Mouse (Mus musculus) adrenal gland (tissue): ENCODE results near the gene Shbg.
"Not testable (repeated sequence)": the region's sequence is repeated elsewhere in the genome, so short reads cannot be mapped to it uniquely, and the experiment has no call there.

Source experiments
- intact Hi-C: fragments of 180-260 bp; cut with DNase I; formaldehyde crosslinking; loops from one replicate; pipeline ENCODE4 v1.15.1; 2025

Gene Shbg

DNA sequence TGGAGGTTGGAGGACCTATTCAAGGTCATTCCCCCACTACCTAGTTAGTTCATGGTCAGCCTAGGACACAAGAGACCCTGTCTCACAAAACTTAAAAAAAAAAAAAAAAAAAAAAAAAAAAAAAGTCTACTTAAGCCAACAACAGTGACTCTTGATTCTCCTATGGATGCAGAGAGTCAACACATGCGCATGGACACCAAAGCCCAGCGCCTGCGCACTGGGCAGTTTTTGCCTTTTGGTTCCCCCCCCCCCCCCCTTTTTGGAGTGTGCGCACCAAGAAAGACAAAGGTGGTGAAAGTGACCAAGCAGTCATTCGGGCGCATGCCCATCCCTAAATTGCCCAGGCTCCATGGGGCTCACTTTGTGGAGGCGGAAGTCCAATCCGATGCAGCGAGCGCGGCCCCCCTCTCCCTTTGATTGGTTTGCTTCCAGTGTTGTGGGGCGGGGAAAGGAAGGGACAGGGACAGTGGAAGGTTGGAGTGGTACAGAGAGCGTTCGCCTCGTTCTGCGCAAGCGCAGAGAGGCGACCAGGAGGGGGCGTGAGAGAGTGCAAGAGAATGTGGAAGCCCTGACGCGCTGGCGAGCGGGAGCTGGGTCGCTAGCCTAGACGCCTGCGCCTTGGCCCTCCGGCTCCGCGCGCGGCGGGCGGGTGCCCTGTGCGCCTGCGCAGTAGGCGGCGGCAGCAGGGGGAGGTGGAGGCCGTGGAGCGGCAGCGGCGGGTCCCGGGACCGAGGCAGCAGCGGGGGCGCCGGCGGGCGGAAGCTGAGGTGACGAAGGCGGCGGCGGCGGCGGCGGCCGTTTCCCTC is 14.8 kb upstream of the Shbg start, which contains the start of gene Fxr2:
TSS of gene Fxr2 (plus strand) at position 707 of the 806 bp plus-strand sequence.
- intact Hi-C loops: no loop called here

DNA sequence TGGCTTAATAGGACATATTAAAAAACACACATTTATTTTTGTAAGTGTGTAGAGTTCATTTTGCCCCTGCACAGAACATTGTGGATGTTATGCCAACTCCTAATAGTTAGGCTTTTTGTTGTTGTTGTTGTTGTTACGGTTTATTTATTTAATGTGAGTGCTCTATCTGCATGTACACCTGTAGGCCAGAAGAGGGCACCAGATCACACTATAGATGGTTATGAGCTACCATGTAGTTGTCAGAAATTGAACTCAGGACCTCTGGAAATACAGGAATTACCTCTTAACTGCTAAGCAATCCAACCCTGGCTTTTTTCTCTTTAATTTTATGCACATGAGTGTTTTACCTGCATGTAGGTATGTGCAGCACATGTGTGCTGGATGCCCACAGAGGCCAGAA is 12.1 kb upstream of the Shbg start:
- intact Hi-C loops: loop anchor here (5.0 kb wide), 1 partner anchor 32 kb away; the partner anchor contains the start of gene Mpdu1

- intact Hi-C loops: loop anchor here (5.0 kb wide), 1 partner anchor 34 kb away; the partner anchor contains the start of gene Mpdu1
These were observed 10.6 kb upstream of the Shbg start for GRCm38 (mm10) chr11:69628286-69628685.

DNA sequence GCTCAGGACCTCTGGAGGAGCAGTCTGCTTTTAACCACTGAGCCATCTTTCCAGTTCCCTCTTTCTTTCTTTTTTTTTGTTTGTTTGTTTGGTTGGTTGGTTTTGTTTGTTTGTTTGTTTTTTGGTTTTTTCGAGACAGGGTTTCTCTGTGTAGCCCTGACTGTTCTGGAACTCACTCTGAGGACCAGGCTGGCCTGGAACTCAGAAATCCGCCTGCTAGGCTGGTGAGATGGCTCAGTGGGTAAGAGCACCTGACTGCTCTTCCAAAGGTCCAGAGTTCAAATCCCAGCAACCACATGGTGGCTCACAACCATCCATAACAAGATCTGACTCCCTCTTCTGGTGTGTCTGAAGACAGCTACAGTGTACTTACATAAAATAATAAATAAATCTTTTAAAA is 6.6 kb upstream of the Shbg start:
- intact Hi-C loops: not testable (repeated sequence)

DNA sequence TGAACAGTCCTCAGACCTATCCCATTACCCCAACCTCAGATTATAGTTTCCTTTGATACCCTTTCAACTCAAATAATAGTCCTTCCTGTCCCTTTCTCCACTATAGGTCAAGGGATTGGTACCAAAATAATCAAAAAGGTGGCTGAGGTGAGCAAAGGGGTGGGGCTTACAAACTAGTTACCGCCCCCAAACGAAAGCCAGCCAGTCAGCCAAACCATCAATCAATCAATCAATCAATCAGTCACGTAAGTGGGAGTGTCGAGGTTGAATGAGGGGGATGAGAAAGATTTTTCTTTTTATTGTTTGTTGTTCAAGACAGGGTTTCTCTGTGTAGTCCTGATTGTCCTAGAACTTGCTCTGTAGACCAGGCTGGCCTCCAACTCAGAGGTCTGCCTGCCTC is 5.3 kb upstream of the Shbg start:
- intact Hi-C loops: no loop called here

DNA sequence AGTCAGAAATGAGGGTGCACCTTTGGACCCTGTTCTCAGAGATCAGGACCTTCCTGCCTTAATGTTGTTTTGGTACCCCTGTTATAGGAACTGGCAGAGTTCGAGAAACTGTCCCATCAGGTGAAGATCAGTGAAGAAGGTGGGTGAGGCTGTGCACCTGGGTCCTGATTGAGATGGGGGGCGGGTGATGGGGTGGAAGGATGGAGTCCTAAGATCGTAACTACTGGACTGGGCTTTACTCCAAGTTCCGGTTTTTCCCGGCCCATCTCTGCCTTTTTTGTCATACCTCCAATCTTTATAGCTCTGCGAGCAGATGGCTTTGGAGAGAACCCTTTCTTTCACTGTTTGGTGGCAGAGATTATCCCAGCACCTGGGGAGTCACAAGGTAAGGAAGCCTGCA is 4.7 kb upstream of the Shbg start:
- intact Hi-C loops: no loop called here

DNA sequence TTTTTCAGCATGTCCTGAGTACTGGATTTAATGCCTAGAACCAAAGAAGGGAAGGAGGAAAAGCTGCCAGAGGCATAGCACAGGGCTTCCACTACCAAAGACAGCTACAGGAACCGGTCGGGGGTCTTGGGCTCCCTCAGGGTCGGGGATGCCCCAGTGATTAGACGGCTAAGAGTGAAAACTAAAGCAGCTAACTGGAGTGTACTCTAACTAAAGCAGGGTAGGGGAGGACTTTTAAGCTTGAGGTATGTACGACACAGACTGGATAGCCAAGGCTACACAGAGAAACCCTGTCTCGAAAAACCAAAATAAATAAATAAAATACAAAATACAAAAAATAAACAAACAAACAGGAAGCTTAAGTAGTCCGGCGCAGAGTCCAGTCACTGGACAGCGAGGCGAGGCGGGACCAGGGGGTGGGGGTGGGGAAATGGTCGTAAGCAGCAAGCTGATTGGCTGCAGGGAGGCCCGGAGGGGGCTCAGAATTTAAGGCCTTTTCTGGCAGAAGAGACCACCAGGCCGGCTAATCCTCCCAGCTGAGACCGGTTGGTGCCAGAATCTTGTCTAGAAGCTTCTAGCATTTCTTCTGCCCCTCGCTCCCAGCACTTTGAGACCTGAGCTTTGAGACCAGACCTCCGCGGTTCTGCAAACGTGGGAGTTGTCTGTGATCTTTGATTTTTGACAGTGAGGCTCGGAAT is 4.0 kb upstream of the Shbg start, which contains the start of gene Sat2:
TSS of gene Sat2 (plus strand) at position 454 of the 698 bp plus-strand sequence.
- intact Hi-C loops: no loop called here

GRCm38 (mm10) chr11:69620394-69621081 is 2.8 kb upstream of the Shbg start:
- intact Hi-C loops: no loop called here

DNA sequence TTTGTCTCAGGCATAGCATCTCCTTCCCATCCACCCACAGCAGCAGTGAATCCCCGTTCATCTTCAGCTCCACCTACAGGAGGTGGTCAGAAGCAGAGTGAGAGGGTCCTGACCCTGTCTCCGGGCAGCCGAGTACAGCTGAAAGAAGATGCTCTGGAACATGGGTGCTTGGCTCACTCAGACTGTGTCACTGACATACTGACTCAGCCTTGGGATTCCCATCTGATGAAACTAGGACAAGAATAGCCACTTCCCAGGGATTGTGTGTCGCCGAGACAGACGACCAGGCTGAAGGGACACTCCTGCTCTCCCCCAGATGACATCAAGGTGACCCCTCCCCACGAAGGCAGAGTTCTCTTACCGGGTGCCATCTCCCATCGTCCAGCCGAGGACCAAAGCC is 924 bp downstream of the Shbg start:
- intact Hi-C loops: no loop called here

- intact Hi-C loops: loop anchor here (1.0 to 5.0 kb wide), 3 partner anchors 34 to 87 kb away; partner anchors contain the start of genes Dnah2, Trp53 and Wrap53
These were observed 3.5 kb downstream of the Shbg start for GRCm38 (mm10) chr11:69614257-69614588.

DNA sequence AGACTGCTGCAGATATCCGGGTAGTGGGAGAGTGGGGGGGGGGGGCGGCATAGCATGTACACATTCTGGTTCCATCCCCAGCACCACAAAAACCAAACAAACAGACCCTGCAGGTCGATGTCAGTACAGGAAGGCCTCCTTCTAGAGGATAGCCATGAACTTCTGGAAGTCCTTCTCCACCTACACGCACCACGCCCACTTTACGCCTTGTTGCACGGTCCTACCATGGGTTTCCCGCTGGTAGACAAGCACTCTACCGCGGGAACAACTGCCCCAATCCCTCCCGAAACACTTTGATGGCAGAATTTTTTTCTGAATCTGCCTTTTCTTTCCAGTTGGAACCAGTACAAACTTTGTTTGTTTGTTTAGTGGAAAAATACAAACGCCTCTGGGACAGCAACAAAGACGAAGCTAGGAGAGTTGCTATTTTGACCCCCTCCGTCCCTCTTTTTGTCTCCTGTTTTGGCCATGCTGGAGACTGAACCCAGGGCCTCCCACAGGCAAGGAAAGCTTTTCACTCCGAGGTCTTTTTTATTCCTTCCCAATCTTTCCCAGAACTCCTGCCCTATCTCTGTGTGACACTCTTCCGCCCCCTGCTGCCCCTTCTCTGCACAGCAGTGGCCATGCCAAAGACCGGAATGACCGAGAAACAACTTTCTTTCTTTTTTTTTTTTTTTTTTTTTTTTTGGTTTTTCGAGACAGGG is 4.0 kb downstream of the Shbg start:
- intact Hi-C loops: loop anchor here (1.0 to 5.0 kb wide), 3 partner anchors 33 to 86 kb away; partner anchors contain the start of genes Dnah2, Trp53 and Wrap53

GRCm38 (mm10) chr11:69610899-69611298 is 6.8 kb downstream of the Shbg start:
- intact Hi-C loops: loop anchor here (1.0 to 5.0 kb wide), 3 partner anchors 32 to 84 kb away; partner anchors contain the start of gene Dnah2

GRCm38 (mm10) chr11:69609416-69609815 is 8.3 kb downstream of the Shbg start:
- intact Hi-C loops: no loop called here

DNA sequence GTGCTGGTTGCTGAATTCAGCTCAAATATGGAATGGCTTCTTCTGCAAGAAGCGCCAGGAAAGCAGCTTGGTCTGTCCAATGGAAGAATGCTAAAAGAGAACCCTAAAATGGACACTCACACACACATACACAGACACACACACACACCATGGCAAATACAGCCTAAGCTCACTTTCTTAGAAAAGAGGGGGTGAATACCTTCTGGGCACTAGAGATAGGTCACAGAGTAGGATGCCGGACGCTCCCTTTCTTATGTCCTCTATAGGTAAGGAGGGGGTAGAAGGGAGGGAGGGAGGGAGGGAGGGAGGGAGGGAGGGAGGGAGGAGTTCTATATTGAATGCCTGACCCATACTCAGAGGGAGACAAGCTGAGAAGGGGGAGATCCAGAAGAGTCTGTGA is 9.2 kb downstream of the Shbg start:
- intact Hi-C loops: no loop called here

GRCm38 (mm10) chr11:69606832-69607231 is 10.9 kb downstream of the Shbg start:
- intact Hi-C loops: no loop called here

GRCm38 (mm10) chr11:69606491-69606795 is 11.3 kb downstream of the Shbg start:
- intact Hi-C loops: no loop called here

GRCm38 (mm10) chr11:69605726-69606490 is 11.8 kb downstream of the Shbg start, which contains the start of gene Atp1b2:
Gene Atp1b2 (minus strand): TSS chr11:69605942.
- intact Hi-C loops: no loop called here

DNA sequence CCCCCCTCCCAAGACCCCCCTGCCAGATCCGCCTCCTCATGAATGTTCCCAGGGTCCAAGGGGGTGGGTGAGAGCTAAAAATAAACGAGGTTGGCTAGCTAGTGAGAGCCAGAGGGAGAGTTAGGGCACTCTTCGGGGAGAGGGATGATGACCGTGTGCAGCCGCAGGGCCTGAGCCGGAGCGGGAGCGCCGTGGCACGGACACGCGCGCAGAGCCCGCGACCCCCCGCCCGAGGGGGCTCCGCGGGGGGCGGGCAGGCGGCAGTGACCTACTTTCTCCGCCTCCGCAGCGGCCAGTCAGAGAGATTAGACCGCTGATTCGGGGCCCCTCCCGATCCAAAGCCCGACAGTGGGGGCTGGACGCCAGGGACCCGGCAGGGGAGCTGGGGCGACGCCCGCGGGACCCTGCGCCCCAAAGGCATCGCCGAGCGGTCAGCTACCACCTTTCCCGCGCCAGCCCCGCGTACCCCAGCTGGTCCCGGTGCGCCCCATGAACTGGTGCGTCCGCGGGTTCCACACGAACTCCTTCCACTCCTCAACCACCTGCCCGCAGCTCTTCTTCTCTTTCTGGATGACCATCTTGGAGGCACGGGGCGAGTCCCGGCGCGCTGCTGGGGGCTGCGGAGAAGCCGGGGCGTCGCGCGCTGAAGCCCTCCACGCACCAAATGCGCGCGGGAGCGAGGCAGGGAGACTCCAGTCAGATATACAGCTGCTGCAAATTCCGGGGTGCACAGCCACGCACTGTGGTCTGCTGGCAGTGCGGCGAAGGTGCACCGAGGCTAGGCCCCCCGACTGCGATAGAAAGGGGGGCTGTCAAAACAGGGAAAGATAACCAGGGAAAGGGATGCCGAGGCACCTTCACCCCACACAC is 12.7 kb downstream of the Shbg start:
- intact Hi-C loops: no loop called here

- intact Hi-C loops: no loop called here
These were observed 13.4 kb downstream of the Shbg start for GRCm38 (mm10) chr11:69604347-69604746.
